Mouse (Mus musculus): ENCODE data around the gene Rgs1.
A peak's percentile ranks its signal among the peaks of the same experiment; 100 is the strongest.

Rgs1 gene

DNA sequence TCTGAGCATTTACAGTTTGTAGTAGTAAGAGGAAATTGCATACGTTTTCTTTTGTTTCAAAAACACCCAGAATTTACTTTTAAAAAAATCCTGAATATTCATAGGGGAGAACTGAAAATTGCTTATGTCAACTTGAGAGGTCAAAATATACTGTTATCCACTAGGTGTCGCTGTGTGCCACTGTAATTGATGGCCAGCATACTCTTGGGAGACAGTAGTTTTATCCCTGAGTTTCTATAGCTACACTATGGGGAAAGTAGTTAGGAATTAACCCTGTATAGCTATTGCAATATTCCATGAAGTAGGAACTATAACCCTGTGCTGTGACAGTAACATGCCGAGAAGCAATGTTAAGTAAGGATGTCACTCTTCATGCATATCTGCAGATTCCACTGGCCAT is 51.4 kb downstream of the Rgs1 start:
- DNase-seq (ENCODE audit: low spot score in 2 of 2) = peak; percentile 32 to 47

Measured in natural killer cell, adult 2 months (primary cell).